In the genomic region with DNA sequence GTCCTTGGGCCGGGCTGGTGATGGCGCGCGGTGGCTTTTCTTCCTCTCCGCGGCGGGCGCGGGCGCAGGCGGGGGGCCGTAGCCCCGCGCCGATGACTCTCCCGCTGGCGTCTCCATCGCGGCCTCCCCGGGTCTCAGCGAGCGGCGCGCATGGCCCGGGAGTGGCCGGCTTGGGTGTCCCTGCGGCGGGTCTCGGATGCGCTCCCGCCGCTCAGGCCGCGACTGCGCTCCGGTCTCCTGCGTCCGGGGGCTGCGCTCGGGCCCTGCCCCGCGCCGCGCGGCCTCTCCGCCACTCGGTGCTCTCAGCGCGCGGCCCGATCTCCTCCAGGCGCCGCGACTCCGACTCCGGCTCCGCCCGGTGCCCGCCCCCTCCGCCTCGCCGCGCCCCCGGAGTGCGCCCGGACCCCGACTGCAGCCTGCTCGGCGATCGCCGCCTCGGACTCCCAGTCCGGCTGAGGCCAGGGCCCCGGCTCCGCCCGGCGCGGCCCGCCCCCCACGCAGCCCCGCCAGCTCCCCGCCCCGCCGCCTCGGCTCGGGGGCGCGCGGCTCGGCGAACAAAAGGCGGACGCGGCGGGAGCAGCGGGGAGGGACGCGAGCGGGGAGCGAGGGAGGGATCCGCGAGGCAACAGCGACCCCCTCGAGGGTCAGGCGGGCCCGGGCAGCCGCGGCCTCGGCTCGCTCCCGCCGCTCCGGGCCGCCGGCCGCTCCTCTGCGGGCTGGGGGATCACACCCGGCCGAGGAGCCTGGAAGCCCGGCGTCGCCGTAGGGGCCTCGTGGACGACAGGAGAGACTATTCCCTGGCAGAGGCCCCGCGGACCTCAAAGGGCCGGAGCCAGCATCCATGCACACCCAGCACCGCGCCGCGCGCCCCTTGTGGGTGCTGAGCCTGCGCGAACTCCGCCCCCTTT, we compare ENCODE assay signal across 8 mouse cellular contexts. TPM values are rescaled to one million over a fixed set of nuclear protein-coding genes. Genes with fewer than 3 reads are reported as not detected.
A peak's percentile ranks its signal among the peaks of the same experiment; 100 is the strongest.
DNase-seq lines count a peak whose midpoint lies in the region; ATAC-seq and TF ChIP-seq lines count a peak whose summit lies in the region.

A gene (minus strand): TSS at position 462 of the 908 bp plus-strand sequence.

- 0 out of 2 replicates have a peak, but pooled peaks cover 6% of the 10 kb centered on the region for H3K36me3 ChIP-seq in hindbrain, embryonic 14.5 days (replicated peaks; ENCODE audit: control insufficient read depth, insufficient read depth)

- H3K27ac ChIP-seq in hindbrain, embryonic 14.5 days = peak within 1 kb of the TSS; percentile 98
- H3K27ac ChIP-seq in left cerebral cortex, adult 2 months = peak within 1 kb of the TSS; percentile 83

- H3K9ac ChIP-seq in hindbrain, embryonic 14.5 days = peak within 1 kb of the TSS; percentile 99

- peak within 1 kb of the TSS; percentile 96 for H3K4me3 ChIP-seq in hindbrain, embryonic 14.5 days (replicated peaks; ENCODE audit: low read length)
- H3K4me3 ChIP-seq in left cerebral cortex, adult 2 months = peak within 1 kb of the TSS; percentile 72

- peaks cover 40% of the 10 kb centered on the region for H3K4me1 ChIP-seq in hindbrain, embryonic 14.5 days (replicated peaks; ENCODE audit: control insufficient read depth, insufficient read depth, low read length)

- peak; percentile 86 for ATAC-seq in hindbrain, embryonic 14.5 days (ENCODE audit: low FRiP score)

- no peaks in the 10 kb centered on the region for H3K27me3 ChIP-seq in hindbrain, embryonic 14.5 days (ENCODE audit: control insufficient read depth, insufficient read depth, low read length)

- DNase-seq in T-cell, adult 2 months (ENCODE audit: low spot score) = peak; percentile 7
- peak; percentile 90 to 92 for DNase-seq in cerebellum, postnatal 25 days
- DNase-seq in gastrocnemius, adult 18-20 months (ENCODE audit: low spot score) = peak; percentile 76
- DNase-seq in hindbrain, embryonic 14.5 days (ENCODE audit: low spot score) = peak; percentile 83
- DNase-seq in left cerebral cortex, adult 2 months (ENCODE audit: extremely low spot score in 1 of 2, low spot score in 2 of 2) = peak; percentile 82 to 85
- DNase-seq in lung, postnatal 4 days = peak; percentile 89 to 97
- DNase-seq in right cerebral cortex, postnatal 14 days = peak; percentile 81
- peak; percentile 90 for DNase-seq in urinary bladder, postnatal 4 days (ENCODE audit: low spot score in 2 of 2)

- H3K9me3 ChIP-seq in hindbrain, embryonic 14.5 days (ENCODE audit: control insufficient read depth, low read length) = no peaks in the 10 kb centered on the region

- peak within 1 kb of the TSS; percentile 93 for H3K4me2 ChIP-seq in hindbrain, embryonic 14.5 days (replicated peaks)

- whole genome bisulfite sequencing in hindbrain, embryonic 14.5 days = under 1% methylated on average over 85 of the region's 136 CpGs

- TF ChIP-seq CTCF in left cerebral cortex, adult 2 months (IDR thresholded peaks at IDR 0.05) = peak; percentile 53

- intact Hi-C loops in left cerebral cortex, adult 2 months (cut with DNase I) = loop anchor here (1.0 to 5.0 kb wide), 2 partner anchors 37 to 87 kb away; a partner anchor contains a TSS

RNA-seq across cellular contexts. Expression of the gene that starts here (rescaled TPM):
- 1 to 10 TPM; 2.7 to 3.9 TPM for total RNA-seq in gastrocnemius, adult 18-20 months (2021)
- 9.5 and 9.7 TPM in 2 replicates for polyA plus RNA-seq in hindbrain, embryonic 14.5 days (2014; fragmentation: Nextera tagmentation; extraction: Ambion mirVana)
- 10 to 100 TPM; 20.2 to 25.1 TPM for total RNA-seq in left cerebral cortex, adult 2 months (2021)

Comparison
In these comparisons a context has a peak if more than half of its experiments do, and no peak if none do; other contexts are left out.
1. Peak in every context shown above with its lines: DNase-seq, ATAC-seq, H3K4me3 ChIP-seq and H3K27ac ChIP-seq.
2. RNA of the gene that starts here (total RNA-seq): 20.2 to 25.1 TPM in left cerebral cortex, adult 2 months; 2.7 to 3.9 TPM in gastrocnemius, adult 18-20 months; every median in the first group is over 4 times any median in the second.
3. DNase-seq: peak in every context shown above with its lines; median percentile 93 in lung, postnatal 4 days; 91 in cerebellum, postnatal 25 days; 90 in urinary bladder, postnatal 4 days; 84 in left cerebral cortex, adult 2 months; 83 in hindbrain, embryonic 14.5 days; 81 in right cerebral cortex, postnatal 14 days; 76 in gastrocnemius, adult 18-20 months; 7 in T-cell, adult 2 months.